Mouse (Mus musculus) neutrophil, adult 59 days (primary cell): ENCODE measurements around the gene Zfp235. TPM values are rescaled to one million over a fixed set of nuclear protein-coding genes. Genes with fewer than 3 reads are reported as not detected.

Experiments
- total RNA-seq, 2 experiments: library from RNA; stranded (reverse); gene quantifications; 1 replicate in 1 of 2; 2 replicates in 1 of 2; pipeline ENCODE4 v1.2.4; 2023

The Zfp235 gene
- total RNA-seq, result 1 to 10 TPM; 2.8 to 4.7 TPM

DNA sequence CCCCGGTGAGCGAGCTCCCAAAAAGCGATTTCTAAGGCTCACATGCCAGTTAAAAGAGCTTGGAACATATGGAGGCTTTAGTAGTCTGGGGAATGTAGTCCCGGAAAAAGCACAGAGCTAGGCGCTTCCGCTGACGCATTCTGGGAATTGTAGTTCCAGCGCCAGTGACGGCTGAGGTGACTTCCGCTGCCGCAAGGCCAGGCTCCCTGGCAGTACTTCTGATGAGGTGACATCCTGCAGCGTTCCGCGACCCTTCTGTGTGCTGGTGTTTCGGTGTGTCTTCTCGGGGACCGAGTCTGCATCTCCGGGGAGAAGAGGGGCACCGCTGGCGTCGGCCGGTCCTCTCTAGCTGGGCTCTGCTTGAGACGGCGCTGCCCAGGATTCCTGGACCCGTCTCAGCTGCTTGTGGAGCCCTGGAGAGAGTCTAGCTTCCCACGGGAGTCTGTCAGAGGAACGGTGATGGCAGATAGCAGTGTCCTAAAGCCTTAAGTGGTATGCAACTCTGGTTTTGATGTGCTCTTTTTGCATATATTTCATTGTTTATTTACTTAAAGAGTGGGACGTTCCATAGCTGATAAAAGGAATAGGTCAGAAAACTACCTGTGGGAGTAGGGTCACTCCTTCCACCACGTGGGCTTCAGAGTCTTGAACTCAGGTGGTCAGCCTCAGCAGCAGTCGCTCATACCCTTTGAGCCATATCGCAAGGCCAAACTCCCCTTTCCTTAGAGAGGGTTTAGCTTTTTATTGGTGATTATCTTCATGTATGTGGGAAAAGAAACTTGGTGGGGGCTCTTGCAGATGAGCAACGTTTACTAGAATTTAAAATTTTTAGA is at the start of gene Zfp235:
TSS of gene Zfp235 (plus strand) at position 174 of the 833 bp plus-strand sequence.

DNA sequence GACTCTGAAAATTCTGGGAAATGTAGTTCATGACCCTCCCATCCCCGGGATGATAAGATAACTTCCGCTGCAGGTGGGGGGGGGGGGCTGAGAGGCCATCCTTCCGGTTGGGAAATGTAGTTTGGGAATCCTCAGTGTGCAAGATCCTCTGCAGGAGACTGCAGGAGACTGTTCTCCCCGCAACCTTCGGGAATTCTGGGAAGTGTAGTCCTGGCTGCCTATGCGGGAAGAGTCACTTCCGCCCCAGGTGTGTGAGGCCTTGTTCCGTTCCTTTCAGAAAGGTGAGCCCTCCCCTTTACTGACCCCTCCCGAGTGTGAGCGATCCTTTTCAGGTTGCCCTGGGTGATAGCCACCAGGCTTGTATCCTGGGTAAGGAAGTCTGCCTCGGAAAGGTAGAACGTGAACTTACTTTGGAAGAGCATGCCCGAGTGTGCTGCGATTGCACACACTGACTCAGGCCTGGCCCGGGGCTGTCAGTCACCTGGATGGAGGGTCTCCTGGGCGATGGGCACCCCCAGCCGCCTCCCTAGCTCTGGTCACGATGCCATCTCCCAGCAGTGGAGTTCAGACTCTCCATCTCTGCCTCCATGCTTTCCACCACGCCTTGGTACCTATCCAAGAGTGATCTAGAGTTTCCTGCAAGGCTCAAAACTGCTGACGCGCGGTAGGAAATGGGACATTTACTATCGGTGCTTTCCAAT is 21.7 kb upstream of the Zfp235 start, which contains the start of gene Zfp112:
TSS of gene Zfp112 (plus strand) at position 159 of the 701 bp plus-strand sequence.

GRCm38 (mm10) chr7:24174618-24175336 is 40.8 kb downstream of the Zfp235 start, which contains the start of gene Zfp114:
Gene Zfp114 (plus strand): TSS chr7:24175060.

Other genes with a start within 250 kb of the Zfp235 start
- not detected for gene Vmn1r178, start 242.2 kb upstream of the Zfp235 start, total RNA-seq
- not detected for gene Vmn1r179, start 207.2 kb upstream of the Zfp235 start, total RNA-seq
- not detected for gene Vmn1r180, start 183.5 kb upstream of the Zfp235 start, total RNA-seq
- not detected for gene Vmn1r181, start 159.6 kb upstream of the Zfp235 start, total RNA-seq
- not detected for gene V1rd19, start 132.5 kb upstream of the Zfp235 start, total RNA-seq
- gene Vmn1r183, start 80.9 kb upstream of the Zfp235 start, total RNA-seq, result not detected
- gene Zfp180, start 52.2 kb upstream of the Zfp235 start, total RNA-seq, result 10 to 100 TPM; 14.4 to 16.3 TPM
- 1 to 10 TPM; 1.2 to 1.6 TPM for gene Zfp112, start 21.9 kb upstream of the Zfp235 start, total RNA-seq
- under 1 TPM; 0.29 to 0.33 TPM for gene Zfp114, start 40.9 kb downstream of the Zfp235 start, total RNA-seq
- gene Zfp111, start 77.3 kb downstream of the Zfp235 start, total RNA-seq, result 1 to 10 TPM; 2.9 to 3.2 TPM
- 1 to 10 TPM in 1 of 2 experiments, under 1 TPM in 1; 0.62 to 1.2 TPM for gene Zfp109, start 103.4 kb downstream of the Zfp235 start, total RNA-seq
- gene Zfp108, start 120.6 kb downstream of the Zfp235 start, total RNA-seq, result under 1 TPM; 0.29 to 0.33 TPM
- under 1 TPM; 0.15 to 0.44 TPM for gene Zfp93, start 136.3 kb downstream of the Zfp235 start, total RNA-seq
- gene Zfp61, start 167.1 kb downstream of the Zfp235 start, total RNA-seq, result 1 to 10 TPM; 3.4 to 6.4 TPM
- 1 to 10 TPM; 1.1 to 1.3 TPM for gene Zfp94, start 182.5 kb downstream of the Zfp235 start, total RNA-seq
- gene Tescl, start 199.8 kb downstream of the Zfp235 start, total RNA-seq, result under 1 TPM in 1 of 2 experiments, not detected in 1; 0.46 TPM
- gene Lypd5, start 215.0 kb downstream of the Zfp235 start, total RNA-seq, result not detected
- gene Kcnn4, start 236.1 kb downstream of the Zfp235 start, total RNA-seq, result 10 to 100 TPM; 10.4 to 15.7 TPM